Mouse (Mus musculus): ENCODE data around the gene Efna4. TPM values are rescaled to one million over a fixed set of nuclear protein-coding genes. Genes with fewer than 3 reads are reported as not detected.

The Efna4 gene
- polyA plus RNA-seq, 1 experiment, result 0.29 TPM

DNA sequence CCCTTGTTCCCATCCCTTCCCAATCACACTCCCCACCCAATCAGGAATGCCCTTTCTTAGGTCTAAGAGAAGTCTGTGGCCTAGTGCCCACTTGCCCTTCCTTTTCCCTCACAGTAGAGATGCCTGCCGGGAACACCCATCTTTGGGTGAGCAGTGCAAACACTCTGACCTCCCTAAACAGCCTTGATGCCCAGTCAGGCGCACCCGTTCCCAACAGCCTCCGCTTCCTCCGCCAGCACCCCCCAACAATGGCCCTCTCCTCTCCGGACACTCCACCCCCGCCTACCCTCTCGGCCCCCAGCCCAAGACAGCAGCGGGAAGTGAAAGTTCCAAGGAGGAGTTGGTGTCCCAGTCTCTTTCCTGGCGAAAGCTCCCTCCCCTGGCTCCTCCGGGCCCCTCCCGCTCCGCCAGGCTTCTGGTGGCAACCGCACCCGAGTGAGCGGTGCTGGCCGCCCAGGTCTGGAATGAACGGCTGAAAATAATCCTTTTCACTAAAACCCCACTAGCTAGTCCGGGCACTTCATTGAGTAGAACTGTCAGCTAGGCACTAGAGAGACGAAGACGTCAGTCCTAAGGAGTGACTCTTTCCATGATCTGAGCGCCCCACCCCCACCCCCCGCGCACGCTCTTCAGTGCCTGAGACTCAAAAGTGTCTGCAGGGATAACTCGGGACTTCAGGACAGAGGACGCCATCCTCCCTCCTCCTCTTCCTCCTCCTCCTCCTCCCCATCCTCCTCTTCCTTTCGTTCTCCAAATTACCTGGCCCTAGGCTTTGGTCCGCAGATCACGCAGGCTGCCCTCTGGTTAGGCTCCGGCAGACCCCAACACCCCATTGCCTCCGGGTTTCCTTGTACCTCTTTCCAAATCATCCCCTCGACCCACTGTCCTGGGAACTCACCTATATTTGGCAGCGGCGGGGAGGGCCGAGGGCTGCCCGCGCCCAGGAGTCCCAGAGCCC lies 11.4 kb upstream of the Efna4 start:
- Histone ChIP-seq H3K4me1 (peaks cover 46% of the 10 kb centered on the region), H3K27me3 (replicated peaks) (peaks cover 60% of the 10 kb centered on the region), H3K4me3 (replicated peaks) (peak overlapping the region; percentile 93), H3K36me3 (replicated peaks; ENCODE audit: low read length) (peaks cover 23% of the 10 kb centered on the region), H3K9me3 (no peaks in the 10 kb centered on the region)
- no peak for TF ChIP-seq GATA1 (IDR thresholded peaks at IDR 0.05; ENCODE audit: borderline replicate concordance, low read length)
- no peak for TF ChIP-seq FLI1 (IDR thresholded peaks at IDR 0.05; ENCODE audit: low read length)

DNA sequence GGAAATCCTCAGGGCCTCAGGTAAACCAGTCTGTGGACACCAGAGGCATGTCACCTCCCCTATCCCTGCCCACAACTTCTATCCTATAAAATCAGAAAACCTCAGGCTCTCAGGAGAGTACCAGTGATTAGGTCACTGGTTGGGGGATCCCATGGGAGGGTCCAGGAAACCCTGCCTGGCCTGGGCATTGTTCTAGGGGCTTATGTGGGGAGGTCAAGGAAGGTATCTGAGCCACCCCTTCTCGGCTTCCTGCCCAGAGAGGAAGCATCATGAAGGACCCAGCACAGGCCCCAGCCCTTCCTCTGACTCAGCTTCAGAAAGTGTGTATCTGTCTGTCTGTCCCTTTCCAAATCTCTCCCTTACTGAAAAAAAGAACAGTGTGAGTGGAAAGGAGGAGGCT lies 10.1 kb upstream of the Efna4 start:
- Histone ChIP-seq H3K4me1 (peaks cover 42% of the 10 kb centered on the region), H3K27me3 (replicated peaks) (peaks cover 59% of the 10 kb centered on the region), H3K4me3 (replicated peaks) (peak overlapping the region; percentile 72), H3K36me3 (replicated peaks; ENCODE audit: low read length) (peaks cover 36% of the 10 kb centered on the region), H3K9me3 (no peaks in the 10 kb centered on the region)
- TF ChIP-seq GATA1 (IDR thresholded peaks at IDR 0.05; ENCODE audit: borderline replicate concordance, low read length) (no peak), FLI1 (IDR thresholded peaks at IDR 0.05; ENCODE audit: low read length) (no peak)

DNA sequence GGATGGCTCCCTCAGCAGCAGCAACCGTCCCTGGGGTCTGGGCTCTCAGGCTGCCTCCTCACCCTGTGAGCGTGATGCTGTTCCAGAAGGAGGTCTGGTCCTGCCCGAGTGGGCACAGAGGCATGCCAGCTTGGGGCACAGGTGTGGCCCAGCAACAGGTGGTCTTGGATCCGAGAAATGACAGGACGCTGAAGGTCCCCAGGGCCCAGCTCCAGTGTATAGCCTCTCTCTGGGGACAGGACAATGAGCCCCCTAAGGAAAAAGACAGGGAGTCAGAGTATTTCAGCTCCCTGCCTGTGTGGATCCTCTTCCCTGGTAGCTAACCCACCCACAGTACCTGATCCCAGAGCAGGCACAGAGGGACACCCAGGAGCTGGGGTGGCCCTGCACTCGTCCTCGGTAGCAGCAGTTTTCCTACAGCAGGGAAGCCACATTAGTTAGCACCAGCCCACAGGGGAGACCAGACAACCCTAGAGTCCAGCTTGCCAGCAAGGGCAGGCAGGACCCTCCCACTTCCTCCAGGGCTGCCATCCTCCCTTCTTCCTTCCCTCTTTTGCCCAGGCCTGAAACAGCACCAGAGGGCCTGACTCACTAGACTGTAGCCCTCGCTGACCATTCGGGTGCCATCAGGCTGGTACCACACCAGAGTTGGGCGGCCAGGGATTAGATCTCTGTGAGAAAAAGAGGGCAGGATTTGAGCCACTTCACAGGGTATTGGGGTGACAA lies 9.2 kb upstream of the Efna4 start:
- TF ChIP-seq FLI1 (IDR thresholded peaks at IDR 0.05; ENCODE audit: low read length), result no peak
- no peak for TF ChIP-seq GATA1 (IDR thresholded peaks at IDR 0.05; ENCODE audit: borderline replicate concordance, low read length)
- Histone ChIP-seq H3K4me3 (replicated peaks) (peak overlapping the region; percentile 39), H3K9me3 (no peaks in the 10 kb centered on the region), H3K27me3 (replicated peaks) (peaks cover 54% of the 10 kb centered on the region), H3K36me3 (replicated peaks; ENCODE audit: low read length) (peaks cover 45% of the 10 kb centered on the region), H3K4me1 (peaks cover 42% of the 10 kb centered on the region)

DNA sequence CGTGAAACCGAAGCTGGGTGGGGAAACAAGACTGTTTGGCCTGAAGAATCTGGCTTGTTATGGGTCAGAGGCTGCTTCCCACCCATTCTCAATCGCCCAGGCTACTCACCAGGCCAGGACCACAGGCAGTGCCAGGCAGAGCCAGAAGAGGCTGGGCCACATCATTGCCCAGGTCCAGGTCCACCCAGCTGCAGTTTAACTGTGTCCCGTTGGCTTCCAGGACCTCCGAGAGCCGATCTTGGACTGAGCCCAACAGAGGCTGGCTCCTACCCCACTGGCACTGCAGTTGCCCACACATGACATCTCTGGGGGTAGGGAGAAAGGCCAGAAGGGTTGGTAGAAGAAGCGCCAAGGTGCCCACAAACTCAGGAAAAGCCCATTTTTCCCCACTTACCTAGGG lies 5.5 kb upstream of the Efna4 start:
- H3K4me1 ChIP-seq, result peaks cover 28% of the 10 kb centered on the region
- TF ChIP-seq GATA1 (IDR thresholded peaks at IDR 0.05; ENCODE audit: borderline replicate concordance, low read length), result no peak
- TF ChIP-seq FLI1 (IDR thresholded peaks at IDR 0.05; ENCODE audit: low read length), result no peak
- no peaks in the 10 kb centered on the region for H3K9me3 ChIP-seq
- peaks cover 67% of the 10 kb centered on the region for H3K36me3 ChIP-seq (replicated peaks; ENCODE audit: low read length)
- peaks cover 56% of the 10 kb centered on the region for H3K27me3 ChIP-seq (replicated peaks)
- H3K4me3 ChIP-seq (replicated peaks), result no peak overlapping the region

DNA sequence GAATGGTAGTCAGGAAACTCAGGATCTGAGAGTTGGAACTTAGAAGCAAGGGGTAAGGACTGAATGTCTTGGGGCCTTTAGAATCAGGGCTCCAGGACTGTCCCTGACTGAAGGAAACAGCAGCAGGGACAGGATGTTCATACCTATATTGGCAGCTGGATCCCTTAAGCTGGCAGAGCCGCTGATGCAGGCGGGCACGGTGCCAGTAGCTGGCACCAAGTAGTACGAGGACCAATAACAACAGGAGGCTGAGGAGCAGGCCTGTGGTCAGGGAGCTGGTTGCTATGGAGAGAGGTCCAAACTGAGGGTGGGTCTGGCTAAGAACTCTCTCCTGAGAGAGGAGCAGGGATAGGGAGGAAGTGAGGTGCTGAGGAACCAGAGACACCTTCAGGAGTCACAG lies 4.0 kb upstream of the Efna4 start:
- no peak for TF ChIP-seq FLI1 (IDR thresholded peaks at IDR 0.05; ENCODE audit: low read length)
- no peak for TF ChIP-seq GATA1 (IDR thresholded peaks at IDR 0.05; ENCODE audit: borderline replicate concordance, low read length)
- H3K4me3 ChIP-seq (replicated peaks), result no peak overlapping the region
- H3K4me1 ChIP-seq, result peaks cover 27% of the 10 kb centered on the region
- H3K27me3 ChIP-seq (replicated peaks), result peaks cover 66% of the 10 kb centered on the region
- no peaks in the 10 kb centered on the region for H3K9me3 ChIP-seq
- peaks cover 66% of the 10 kb centered on the region for H3K36me3 ChIP-seq (replicated peaks; ENCODE audit: low read length)

DNA sequence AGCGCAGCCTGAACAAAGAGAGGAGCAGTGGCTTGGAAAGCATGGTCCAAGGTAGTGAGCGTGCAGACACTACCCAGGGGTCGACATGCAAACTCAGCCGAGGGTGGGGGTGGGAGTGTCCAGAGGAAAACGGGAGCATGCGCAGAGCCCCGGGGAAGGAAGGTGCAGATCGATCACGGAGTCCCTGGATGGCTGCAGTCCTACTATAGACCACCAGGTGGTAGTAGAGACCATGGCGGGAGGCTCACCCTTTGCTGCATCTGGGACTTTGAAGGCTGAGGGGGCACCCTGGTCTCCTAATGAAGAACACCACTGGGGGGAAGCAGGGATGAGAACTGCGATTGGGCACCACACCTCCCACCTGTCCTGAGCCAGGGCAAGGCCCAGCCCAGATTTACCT lies 2.6 kb upstream of the Efna4 start:
- H3K27me3 ChIP-seq (replicated peaks), result peaks cover 77% of the 10 kb centered on the region
- peak overlapping the region; percentile 15 for H3K4me3 ChIP-seq (replicated peaks)
- TF ChIP-seq FLI1 (IDR thresholded peaks at IDR 0.05; ENCODE audit: low read length) (no peak), GATA1 (IDR thresholded peaks at IDR 0.05; ENCODE audit: borderline replicate concordance, low read length) (no peak)
- peaks cover 25% of the 10 kb centered on the region for H3K4me1 ChIP-seq
- H3K9me3 ChIP-seq, result no peaks in the 10 kb centered on the region
- H3K36me3 ChIP-seq (replicated peaks; ENCODE audit: low read length), result peaks cover 57% of the 10 kb centered on the region

DNA sequence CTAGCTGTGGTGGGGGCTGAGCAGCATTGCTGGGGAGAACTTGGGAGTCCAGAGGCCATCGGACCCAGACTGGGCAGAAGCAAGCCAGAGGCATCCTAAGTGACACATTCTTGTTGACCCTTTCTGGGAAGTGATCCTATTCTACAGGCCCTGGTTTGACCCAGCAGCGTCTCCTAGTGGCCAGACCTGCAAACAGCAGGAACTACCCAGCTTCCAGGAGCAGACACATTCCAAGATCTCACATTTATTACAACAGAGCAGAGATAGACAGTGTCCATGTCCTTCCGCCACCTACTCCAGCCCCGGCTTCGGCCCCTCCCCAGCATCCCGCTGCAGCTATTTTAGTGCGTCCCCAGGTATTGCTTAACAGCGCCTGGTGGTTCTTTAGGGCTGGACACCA lies 1.6 kb upstream of the Efna4 start:
- Histone ChIP-seq H3K4me1 (peaks cover 25% of the 10 kb centered on the region), H3K36me3 (replicated peaks; ENCODE audit: low read length) (peaks cover 46% of the 10 kb centered on the region), H3K27me3 (replicated peaks) (peaks cover 83% of the 10 kb centered on the region), H3K4me3 (replicated peaks) (no peak overlapping the region), H3K9me3 (no peaks in the 10 kb centered on the region)
- no peak for TF ChIP-seq FLI1 (IDR thresholded peaks at IDR 0.05; ENCODE audit: low read length)
- TF ChIP-seq GATA1 (IDR thresholded peaks at IDR 0.05; ENCODE audit: borderline replicate concordance, low read length), result no peak

DNA sequence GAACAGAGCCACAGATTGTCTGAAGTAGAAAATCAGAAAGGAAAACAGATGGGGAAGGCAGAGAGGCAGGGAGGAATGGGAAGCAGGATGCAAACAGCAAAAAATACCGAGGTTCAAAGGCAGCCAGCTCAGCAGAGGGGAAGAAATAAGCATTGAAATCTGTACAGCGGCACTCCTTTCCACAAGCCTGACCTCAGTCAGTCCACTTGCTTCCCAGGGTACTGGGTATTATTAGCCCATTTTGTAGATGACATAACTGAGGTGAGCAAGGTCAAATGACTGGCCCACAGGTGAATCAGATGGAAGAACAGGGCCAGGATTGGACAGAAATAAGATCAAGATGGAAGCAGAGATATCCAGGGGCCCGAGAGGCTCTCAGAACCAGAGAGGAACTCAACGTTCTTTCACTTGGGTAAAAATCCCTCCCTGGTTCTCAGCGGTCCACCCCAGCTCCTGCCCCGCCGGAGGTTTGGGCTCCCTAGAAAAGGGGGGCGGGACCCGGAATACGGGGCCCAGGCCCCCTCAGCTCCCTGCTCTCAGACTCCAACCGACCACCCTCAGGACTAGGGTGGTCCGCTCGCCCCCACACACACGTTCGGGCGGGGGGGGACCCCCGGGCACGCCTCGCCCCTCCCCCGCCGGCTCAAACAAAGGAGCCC lies 637 bp downstream of the Efna4 start:
- Histone ChIP-seq H3K4me3 (replicated peaks) (peak overlapping the region; percentile 90), H3K9me3 (no peaks in the 10 kb centered on the region), H3K4me1 (peaks cover 25% of the 10 kb centered on the region), H3K36me3 (replicated peaks; ENCODE audit: low read length) (peaks cover 24% of the 10 kb centered on the region), H3K27me3 (replicated peaks) (peaks cover 89% of the 10 kb centered on the region)
- no peak for TF ChIP-seq GATA1 (IDR thresholded peaks at IDR 0.05; ENCODE audit: borderline replicate concordance, low read length)
- TF ChIP-seq FLI1 (IDR thresholded peaks at IDR 0.05; ENCODE audit: low read length), result no peak

DNA sequence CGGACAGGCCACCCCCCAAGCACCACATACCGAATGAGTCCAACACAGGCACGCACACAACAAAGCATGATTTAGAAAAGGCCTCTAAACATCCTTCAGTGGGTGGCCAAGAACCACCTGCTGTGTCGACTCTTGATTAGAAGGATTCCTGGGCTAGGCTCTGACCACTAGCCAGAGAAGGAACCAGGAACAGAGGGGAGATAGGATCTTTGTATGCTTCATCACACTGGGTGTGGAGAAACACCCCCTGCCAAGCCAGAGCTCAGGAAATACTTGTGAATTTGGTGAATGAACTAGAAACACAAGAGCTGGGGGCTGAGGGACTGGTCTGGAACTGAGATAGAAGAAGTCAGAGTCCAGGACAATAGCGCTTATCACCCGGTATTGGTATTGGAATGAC lies 1.3 kb downstream of the Efna4 start:
- Histone ChIP-seq H3K4me3 (replicated peaks) (no peak overlapping the region), H3K9me3 (no peaks in the 10 kb centered on the region), H3K4me1 (peaks cover 25% of the 10 kb centered on the region), H3K27me3 (replicated peaks) (peaks cover 91% of the 10 kb centered on the region), H3K36me3 (replicated peaks; ENCODE audit: low read length) (peaks cover 18% of the 10 kb centered on the region)
- TF ChIP-seq FLI1 (IDR thresholded peaks at IDR 0.05; ENCODE audit: low read length) (no peak), GATA1 (IDR thresholded peaks at IDR 0.05; ENCODE audit: borderline replicate concordance, low read length) (no peak)

Measured in megakaryocyte, embryonic 14.5 days (primary cell).